25 mouse cellular contexts compared by ENCODE assay signal in the genomic region with DNA sequence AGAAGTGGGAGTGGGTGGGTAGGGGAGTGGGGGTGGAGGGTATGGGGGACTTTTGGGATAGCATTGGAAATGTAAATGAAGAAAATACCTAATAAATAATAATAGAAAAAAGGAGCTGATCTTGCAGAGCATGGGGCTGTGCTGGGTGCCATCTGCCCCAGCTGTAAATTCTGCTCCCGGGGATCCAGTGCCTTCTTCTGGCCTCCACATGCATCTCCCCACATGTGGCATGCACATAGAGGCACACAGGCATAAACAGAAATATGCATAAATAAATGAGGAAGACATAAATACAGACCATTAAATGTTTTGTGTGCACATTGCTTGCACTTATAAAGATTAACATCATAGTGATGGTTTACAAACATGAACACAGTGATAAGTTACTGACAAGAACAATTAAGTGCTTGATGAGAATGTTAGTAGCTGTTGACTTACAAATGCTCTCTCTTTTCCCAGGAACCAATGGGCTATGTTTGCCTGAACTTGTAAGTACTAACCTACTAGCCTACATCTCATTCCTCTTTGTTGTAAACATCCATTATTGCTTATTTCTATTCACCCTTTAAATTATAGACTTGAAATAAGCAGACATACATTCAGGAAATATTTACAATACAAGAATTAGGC.
"Had no signal": no experiment of that assay in that cellular context is flagged by ENCODE, and none has a peak within 500 bp of the region (broad histone marks: within the 10 kb centered on the region; RNA-seq: fewer than 3 reads in every experiment).

No protein-coding gene starts in this region.

- H3K27ac ChIP-seq: kidney, postnatal 0 days; layer of hippocampus, adult 2 months; limb, embryonic 10.5 days; limb, embryonic 13.5 days; liver, embryonic 12.5 days; liver, embryonic 15.5 days; midbrain, embryonic 10.5 days; midbrain, embryonic 13.5 days; stomach, postnatal 0 days had no signal

- H3K4me1 ChIP-seq: limb, embryonic 10.5 days; liver, embryonic 12.5 days; liver, embryonic 15.5 days; megakaryocyte, embryonic 14.5 days; midbrain, embryonic 10.5 days had no signal

- H3K36me3 ChIP-seq: limb, embryonic 10.5 days; limb, embryonic 13.5 days; liver, embryonic 12.5 days; liver, embryonic 15.5 days; midbrain, embryonic 10.5 days; midbrain, embryonic 13.5 days; neural tube, embryonic 13.5 days had no signal

- DNase-seq: kidney, adult 2 months; kidney, postnatal 25 days; layer of hippocampus, adult 9-11 months; liver; lung, adult 18-20 months; lung, postnatal 36 days; right cerebral cortex, adult 18-20 months; right cerebral cortex, postnatal 14 days; right cerebral cortex, postnatal 4 days; thymus, adult 18-20 months; thymus, postnatal 36 days had no signal

- ATAC-seq: intestine, postnatal 0 days; liver, embryonic 12.5 days; midbrain, embryonic 16.5 days had no signal

- H3K9me3 ChIP-seq: limb, embryonic 10.5 days; limb, embryonic 13.5 days; liver, embryonic 12.5 days; liver, embryonic 15.5 days; megakaryocyte, embryonic 14.5 days; midbrain, embryonic 10.5 days; midbrain, embryonic 13.5 days; neural tube, embryonic 13.5 days had no signal

- H3K4me3 ChIP-seq: layer of hippocampus, adult 2 months; limb, embryonic 10.5 days; limb, embryonic 13.5 days; liver, embryonic 12.5 days; liver, embryonic 15.5 days; megakaryocyte, embryonic 14.5 days; midbrain, embryonic 10.5 days; midbrain, embryonic 13.5 days; myocyte; neural tube, embryonic 13.5 days had no signal

- H3K27me3 ChIP-seq: limb, embryonic 13.5 days; liver, embryonic 12.5 days; liver, embryonic 15.5 days; megakaryocyte, embryonic 14.5 days; midbrain, embryonic 13.5 days; neural tube, embryonic 13.5 days had no signal

- H3K9ac ChIP-seq: limb, embryonic 13.5 days; liver, embryonic 12.5 days; liver, embryonic 15.5 days; midbrain, embryonic 13.5 days; neural tube, embryonic 13.5 days had no signal

- H3K4me2 ChIP-seq: limb, embryonic 13.5 days; liver, embryonic 12.5 days; liver, embryonic 15.5 days; midbrain, embryonic 13.5 days; neural tube, embryonic 13.5 days had no signal
